Mouse (Mus musculus): ENCODE results near the gene Ccdc88a. TPM values are rescaled to one million over a fixed set of nuclear protein-coding genes. Genes with fewer than 3 reads are reported as not detected.

Ccdc88a gene
- polyA plus RNA-seq, 1 experiment from 2014 or later: 45.3 TPM

GRCm38 (mm10) chr11:29400374-29400773 lies 26.9 kb downstream of the Ccdc88a start:
- no peak overlapping the region for H3K4me2 ChIP-seq (ENCODE audit: low read depth)
- H3K36me3 ChIP-seq (ENCODE audit: control insufficient read depth, insufficient read depth, low read length): no peaks in the 10 kb centered on the region
- no peaks in the 10 kb centered on the region for H3K27me3 ChIP-seq (ENCODE audit: control insufficient read depth, insufficient read depth, low read length)
- H3K9me3 ChIP-seq (ENCODE audit: control insufficient read depth, low read length): no peaks in the 10 kb centered on the region
- no peak for ATAC-seq (ENCODE audit: insufficient read depth, low FRiP score, low TSS enrichment)
- H3K4me3 ChIP-seq (ENCODE audit: low read depth, low read length): no peak overlapping the region
- WGBS: 88% methylated on average over 2 of the region's 2 CpGs
- no peak for DNase-seq (ENCODE audit: low spot score)
- no peak overlapping the region for H3K9ac ChIP-seq (ENCODE audit: low read length)
- no peaks in the 10 kb centered on the region for H3K4me1 ChIP-seq (ENCODE audit: control insufficient read depth, insufficient read depth, low read length)
- no peak overlapping the region for H3K27ac ChIP-seq (ENCODE audit: low read depth, low read length)

GRCm38 (mm10) chr11:29406292-29406691 lies 32.8 kb downstream of the Ccdc88a start:
- no peak for DNase-seq (ENCODE audit: low spot score)
- no peaks in the 10 kb centered on the region for H3K27me3 ChIP-seq (ENCODE audit: control insufficient read depth, insufficient read depth, low read length)

GRCm38 (mm10) chr11:29423496-29423895 lies 50.0 kb downstream of the Ccdc88a start:
- ATAC-seq (ENCODE audit: insufficient read depth, low FRiP score, low TSS enrichment) (no peak), DNase-seq (ENCODE audit: low spot score) (no peak)
- WGBS: 94% methylated on average over 3 of the region's 3 CpGs
- Histone ChIP-seq H3K4me3 (ENCODE audit: low read depth, low read length) (no peak overlapping the region), H3K9me3 (ENCODE audit: control insufficient read depth, low read length) (no peaks in the 10 kb centered on the region), H3K27ac (ENCODE audit: low read depth, low read length) (no peak overlapping the region), H3K4me1 (ENCODE audit: control insufficient read depth, insufficient read depth, low read length) (no peaks in the 10 kb centered on the region), H3K27me3 (ENCODE audit: control insufficient read depth, insufficient read depth, low read length) (no peaks in the 10 kb centered on the region), H3K4me2 (ENCODE audit: low read depth) (no peak overlapping the region), H3K36me3 (ENCODE audit: control insufficient read depth, insufficient read depth, low read length) (no peaks in the 10 kb centered on the region), H3K9ac (ENCODE audit: low read length) (no peak overlapping the region)

More at GRCm38 (mm10) chr11:29406292-29406691, 32.8 kb downstream of the Ccdc88a start:
- Histone ChIP-seq H3K36me3 (ENCODE audit: control insufficient read depth, insufficient read depth, low read length) (no peaks in the 10 kb centered on the region), H3K4me1 (ENCODE audit: control insufficient read depth, insufficient read depth, low read length) (no peaks in the 10 kb centered on the region), H3K9me3 (ENCODE audit: control insufficient read depth, low read length) (no peaks in the 10 kb centered on the region), H3K9ac (ENCODE audit: low read length) (no peak overlapping the region), H3K4me3 (ENCODE audit: low read depth, low read length) (no peak overlapping the region), H3K4me2 (ENCODE audit: low read depth) (no peak overlapping the region), H3K27ac (ENCODE audit: low read depth, low read length) (no peak overlapping the region)
- ATAC-seq (ENCODE audit: insufficient read depth, low FRiP score, low TSS enrichment): no peak

GRCm38 (mm10) chr11:29428774-29429173 lies 55.3 kb downstream of the Ccdc88a start:
- DNase-seq (ENCODE audit: low spot score) (no peak), ATAC-seq (ENCODE audit: insufficient read depth, low FRiP score, low TSS enrichment) (no peak)
- H3K4me1 ChIP-seq (ENCODE audit: control insufficient read depth, insufficient read depth, low read length): no peaks in the 10 kb centered on the region
- no peak overlapping the region for H3K4me2 ChIP-seq (ENCODE audit: low read depth)
- H3K9ac ChIP-seq (ENCODE audit: low read length): no peak overlapping the region
- H3K9me3 ChIP-seq (ENCODE audit: control insufficient read depth, low read length): no peaks in the 10 kb centered on the region
- peaks cover 2% of the 10 kb centered on the region; the same call in 1 of the 2 replicates for H3K36me3 ChIP-seq (ENCODE audit: control insufficient read depth, insufficient read depth, low read length)
- WGBS: 85% methylated on average over 3 of the region's 3 CpGs
- no peak overlapping the region for H3K4me3 ChIP-seq (ENCODE audit: low read depth, low read length)
- H3K27ac ChIP-seq (ENCODE audit: low read depth, low read length): no peak overlapping the region
- H3K27me3 ChIP-seq (ENCODE audit: control insufficient read depth, insufficient read depth, low read length): no peaks in the 10 kb centered on the region

GRCm38 (mm10) chr11:29431011-29431410 lies 57.6 kb downstream of the Ccdc88a start:
- WGBS: 97% methylated on average over 1 of the region's 1 CpGs
- Histone ChIP-seq H3K9ac (ENCODE audit: low read length) (no peak overlapping the region), H3K4me3 (ENCODE audit: low read depth, low read length) (no peak overlapping the region), H3K27me3 (ENCODE audit: control insufficient read depth, insufficient read depth, low read length) (no peaks in the 10 kb centered on the region), H3K4me2 (ENCODE audit: low read depth) (no peak overlapping the region), H3K9me3 (ENCODE audit: control insufficient read depth, low read length) (no peaks in the 10 kb centered on the region), H3K36me3 (ENCODE audit: control insufficient read depth, insufficient read depth, low read length) (peaks cover 2% of the 10 kb centered on the region; the same call in 1 of the 2 replicates), H3K4me1 (ENCODE audit: control insufficient read depth, insufficient read depth, low read length) (no peaks in the 10 kb centered on the region), H3K27ac (ENCODE audit: low read depth, low read length) (no peak overlapping the region)
- DNase-seq (ENCODE audit: low spot score) (no peak), ATAC-seq (ENCODE audit: insufficient read depth, low FRiP score, low TSS enrichment) (no peak)

GRCm38 (mm10) chr11:29448741-29449140 lies 75.3 kb downstream of the Ccdc88a start:
- ATAC-seq (ENCODE audit: insufficient read depth, low FRiP score, low TSS enrichment): no peak
- Histone ChIP-seq H3K27me3 (ENCODE audit: control insufficient read depth, insufficient read depth, low read length) (no peaks in the 10 kb centered on the region), H3K9me3 (ENCODE audit: control insufficient read depth, low read length) (no peaks in the 10 kb centered on the region), H3K4me1 (ENCODE audit: control insufficient read depth, insufficient read depth, low read length) (no peaks in the 10 kb centered on the region), H3K4me3 (ENCODE audit: low read depth, low read length) (no peak overlapping the region), H3K36me3 (ENCODE audit: control insufficient read depth, insufficient read depth, low read length) (no peaks in the 10 kb centered on the region), H3K9ac (ENCODE audit: low read length) (no peak overlapping the region), H3K27ac (ENCODE audit: low read depth, low read length) (no peak overlapping the region), H3K4me2 (ENCODE audit: low read depth) (no peak overlapping the region)
- 86% methylated on average over 2 of the region's 2 CpGs for WGBS
- DNase-seq (ENCODE audit: low spot score): no peak

- peaks cover 4% of the 10 kb centered on the region; the same call in 1 of the 2 replicates for H3K36me3 ChIP-seq (ENCODE audit: control insufficient read depth, insufficient read depth, low read length)
- no peak overlapping the region for H3K4me2 ChIP-seq (ENCODE audit: low read depth)
- H3K4me1 ChIP-seq (ENCODE audit: control insufficient read depth, insufficient read depth, low read length): no peaks in the 10 kb centered on the region
- no peak overlapping the region for H3K9ac ChIP-seq (ENCODE audit: low read length)
- H3K4me3 ChIP-seq (ENCODE audit: low read depth, low read length): no peak overlapping the region
- ATAC-seq (ENCODE audit: insufficient read depth, low FRiP score, low TSS enrichment) (no peak), DNase-seq (ENCODE audit: low spot score) (no peak)
- no peak overlapping the region for H3K27ac ChIP-seq (ENCODE audit: low read depth, low read length)
- H3K27me3 ChIP-seq (ENCODE audit: control insufficient read depth, insufficient read depth, low read length): no peaks in the 10 kb centered on the region
- no peaks in the 10 kb centered on the region for H3K9me3 ChIP-seq (ENCODE audit: control insufficient read depth, low read length)
These were observed 101.2 kb downstream of the Ccdc88a start for GRCm38 (mm10) chr11:29474676-29475075.

- no peaks in the 10 kb centered on the region for H3K27me3 ChIP-seq (ENCODE audit: control insufficient read depth, insufficient read depth, low read length)
- no peaks in the 10 kb centered on the region for H3K4me1 ChIP-seq (ENCODE audit: control insufficient read depth, insufficient read depth, low read length)
- no peak for DNase-seq (ENCODE audit: low spot score)
- 88% methylated on average over 1 of the region's 1 CpGs for WGBS
- no peak overlapping the region for H3K4me2 ChIP-seq (ENCODE audit: low read depth)
- H3K27ac ChIP-seq (ENCODE audit: low read depth, low read length): no peak overlapping the region
- no peaks in the 10 kb centered on the region; the same call in 1 of the 2 replicates for H3K36me3 ChIP-seq (ENCODE audit: control insufficient read depth, insufficient read depth, low read length)
- H3K4me3 ChIP-seq (ENCODE audit: low read depth, low read length): no peak overlapping the region
- no peak overlapping the region for H3K9ac ChIP-seq (ENCODE audit: low read length)
- no peak for ATAC-seq (ENCODE audit: insufficient read depth, low FRiP score, low TSS enrichment)
- H3K9me3 ChIP-seq (ENCODE audit: control insufficient read depth, low read length): no peaks in the 10 kb centered on the region
These were observed 119.7 kb downstream of the Ccdc88a start for GRCm38 (mm10) chr11:29493135-29493534.

- DNase-seq (ENCODE audit: low spot score) (no peak), ATAC-seq (ENCODE audit: insufficient read depth, low FRiP score, low TSS enrichment) (no peak)
- peaks cover 4% of the 10 kb centered on the region; the same call in 1 of the 2 replicates for H3K36me3 ChIP-seq (ENCODE audit: control insufficient read depth, insufficient read depth, low read length)
- H3K4me2 ChIP-seq (ENCODE audit: low read depth): no peak overlapping the region
- H3K4me1 ChIP-seq (ENCODE audit: control insufficient read depth, insufficient read depth, low read length): no peaks in the 10 kb centered on the region
- H3K27me3 ChIP-seq (ENCODE audit: control insufficient read depth, insufficient read depth, low read length): no peaks in the 10 kb centered on the region
- WGBS: 92% methylated on average over 3 of the region's 3 CpGs
- H3K9me3 ChIP-seq (ENCODE audit: control insufficient read depth, low read length): no peaks in the 10 kb centered on the region
- H3K9ac ChIP-seq (ENCODE audit: low read length): no peak overlapping the region
- no peak overlapping the region for H3K27ac ChIP-seq (ENCODE audit: low read depth, low read length)
- no peak overlapping the region for H3K4me3 ChIP-seq (ENCODE audit: low read depth, low read length)
These were observed 123.5 kb downstream of the Ccdc88a start for GRCm38 (mm10) chr11:29496962-29497361.

All from neural tube, embryonic 11.5 days (tissue).